11 mouse cellular contexts compared by ENCODE assay signal in the genomic region with DNA sequence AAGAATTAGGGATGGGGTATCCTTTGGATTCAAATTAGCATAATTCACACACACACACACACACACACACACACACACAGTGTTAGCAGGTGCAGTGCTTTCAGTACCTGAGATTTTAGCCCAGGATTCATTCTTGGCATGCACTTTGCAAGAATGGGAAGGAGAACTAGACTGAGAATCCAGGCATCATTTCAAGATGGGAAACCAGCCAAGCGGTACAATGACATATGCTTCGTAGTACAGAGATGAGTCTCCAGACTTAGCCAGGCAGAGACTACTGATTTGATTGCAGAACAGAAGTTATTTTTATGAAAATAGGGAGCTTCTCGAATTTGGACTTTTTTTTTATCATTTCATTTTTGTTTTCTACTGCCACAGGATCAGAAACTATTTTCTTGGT. TPM values are rescaled to one million over a fixed set of nuclear protein-coding genes. Genes with fewer than 3 reads are reported as not detected.
A peak's percentile ranks its signal among the peaks of the same experiment; 100 is the strongest.
DNase-seq lines count a peak whose midpoint lies in the region; ATAC-seq lines count a peak whose summit lies in the region.
"Had no signal": no experiment of that assay in that cellular context is flagged by ENCODE, and none has a peak within 500 bp of the region (broad histone marks: within the 10 kb centered on the region; RNA-seq: fewer than 3 reads in every experiment).

No protein-coding gene starts in this region.

- H3K9me3 ChIP-seq in hindbrain, embryonic 13.5 days: no peaks in the 10 kb centered on the region
- H3K9me3 ChIP-seq in hindbrain, embryonic 12.5 days (replicated peaks): no peaks in the 10 kb centered on the region
- H3K9me3 ChIP-seq: lung, embryonic 15.5 days had no signal

- H3K36me3 ChIP-seq in hindbrain, embryonic 13.5 days: no peaks in the 10 kb centered on the region
- H3K36me3 ChIP-seq in hindbrain, embryonic 12.5 days: no peaks in the 10 kb centered on the region
- H3K36me3 ChIP-seq: lung, embryonic 15.5 days had no signal

- WGBS in hindbrain, embryonic 13.5 days: 78% methylated on average over 3 of the region's 3 CpGs
- WGBS in hindbrain, embryonic 12.5 days: 83% methylated on average over 3 of the region's 3 CpGs

- H3K4me1 ChIP-seq in hindbrain, embryonic 13.5 days (replicated peaks): no peaks in the 10 kb centered on the region
- no peaks in the 10 kb centered on the region for H3K4me1 ChIP-seq in hindbrain, embryonic 12.5 days
- H3K4me1 ChIP-seq: lung, embryonic 15.5 days had no signal

- no peak overlapping the region for H3K27ac ChIP-seq in hindbrain, embryonic 13.5 days
- no peak overlapping the region for H3K27ac ChIP-seq in hindbrain, embryonic 12.5 days
- H3K27ac ChIP-seq: heart, adult 2 months; lung, embryonic 15.5 days had no signal

- no peaks in the 10 kb centered on the region for H3K27me3 ChIP-seq in hindbrain, embryonic 13.5 days
- no peaks in the 10 kb centered on the region for H3K27me3 ChIP-seq in hindbrain, embryonic 12.5 days
- H3K27me3 ChIP-seq: lung, embryonic 15.5 days had no signal

- H3K4me3 ChIP-seq in hindbrain, embryonic 13.5 days: no peak overlapping the region
- H3K4me3 ChIP-seq in hindbrain, embryonic 12.5 days: no peak overlapping the region
- H3K4me3 ChIP-seq: heart, adult 2 months; lung, embryonic 15.5 days had no signal

- no peak overlapping the region for H3K4me2 ChIP-seq in hindbrain, embryonic 13.5 days
- H3K4me2 ChIP-seq in hindbrain, embryonic 12.5 days (replicated peaks): no peak overlapping the region
- H3K4me2 ChIP-seq: lung, embryonic 15.5 days had no signal

- peak; percentile 80 for DNase-seq in cerebellum, adult 11 months
- DNase-seq in frontal cortex, postnatal 36 days (ENCODE audit: low spot score in 2 of 2): peak; percentile 45 to 86
- DNase-seq in right cerebral cortex, adult 2 months (ENCODE audit: low spot score in 2 of 2): peak; percentile 70 to 76
- no peak for DNase-seq in spleen, postnatal 14 days (ENCODE audit: low spot score in 2 of 2)
- DNase-seq in ovary, postnatal 14 days (ENCODE audit: low spot score): no peak
- DNase-seq: heart, adult 2 months had no signal

- H3K9ac ChIP-seq in hindbrain, embryonic 13.5 days: no peak overlapping the region
- H3K9ac ChIP-seq in hindbrain, embryonic 12.5 days: no peak overlapping the region
- H3K9ac ChIP-seq: lung, embryonic 15.5 days had no signal

- ATAC-seq in hindbrain, embryonic 13.5 days (ENCODE audit: low FRiP score): 0 out of 2 replicates have a peak, but pooled peaks have one; percentile 39
- no peak for ATAC-seq in hindbrain, embryonic 12.5 days (ENCODE audit: low FRiP score)
- ATAC-seq: intestine, postnatal 0 days; midbrain, embryonic 16.5 days had no signal

RNA-seq across cellular contexts. Expression of gene Kcnab1, which starts 15.8 kb away (rescaled TPM):
- 6.8 and 7.6 TPM in 2 replicates for polyA plus RNA-seq in hindbrain, embryonic 13.5 days (2015; fragmentation: Nextera tagmentation; extraction: Ambion mirVana)
- 6.3 and 6.7 TPM in 2 replicates for polyA plus RNA-seq in hindbrain, embryonic 12.5 days (2016; fragmentation: Nextera tagmentation; extraction: Ambion mirVana)

Comparison
In these comparisons a context has a peak if more than half of its experiments do, and no peak if none do; other contexts are left out.
1. DNase-seq: peak in cerebellum, adult 11 months (single experiment), frontal cortex, postnatal 36 days (2 of 2) and right cerebral cortex, adult 2 months (2 of 2); none in spleen, postnatal 14 days (0 of 2) and ovary, postnatal 14 days (single experiment).